Mouse (Mus musculus): ENCODE measurements around the gene Gm49405. TPM values are rescaled to one million over a fixed set of nuclear protein-coding genes. Genes with fewer than 3 reads are reported as not detected.
A peak's percentile ranks its signal among the peaks of the same experiment; 100 is the strongest.
"Not testable (repeated sequence)": the region's sequence is repeated elsewhere in the genome, so short reads cannot be mapped to it uniquely, and the experiment has no call there.

Gene Gm49405
- polyA plus RNA-seq, 1 experiment = 0.05 TPM

DNA sequence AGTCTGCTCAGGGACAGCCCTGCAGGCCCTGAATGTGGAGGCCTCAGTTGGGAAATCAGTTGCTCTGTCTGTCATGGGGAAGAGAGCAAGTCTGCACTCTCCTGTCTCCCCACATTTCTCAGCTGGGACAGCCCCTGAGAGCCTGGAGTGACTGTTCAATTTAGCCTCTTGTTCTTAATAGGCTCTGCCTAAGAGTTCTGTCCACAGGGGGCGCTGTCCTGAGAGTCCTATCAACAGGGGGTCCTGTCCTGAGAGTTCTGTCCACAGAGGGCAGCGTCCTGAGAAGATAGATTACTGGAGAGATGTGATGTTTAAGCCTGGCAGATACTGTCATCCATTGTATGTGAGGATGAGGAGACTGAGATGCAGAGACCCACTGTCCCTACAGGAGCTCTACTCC lies 38.0 kb upstream of the Gm49405 start:
- no peaks in the 10 kb centered on the region for H3K36me3 ChIP-seq (ENCODE audit: control insufficient read depth)

DNA sequence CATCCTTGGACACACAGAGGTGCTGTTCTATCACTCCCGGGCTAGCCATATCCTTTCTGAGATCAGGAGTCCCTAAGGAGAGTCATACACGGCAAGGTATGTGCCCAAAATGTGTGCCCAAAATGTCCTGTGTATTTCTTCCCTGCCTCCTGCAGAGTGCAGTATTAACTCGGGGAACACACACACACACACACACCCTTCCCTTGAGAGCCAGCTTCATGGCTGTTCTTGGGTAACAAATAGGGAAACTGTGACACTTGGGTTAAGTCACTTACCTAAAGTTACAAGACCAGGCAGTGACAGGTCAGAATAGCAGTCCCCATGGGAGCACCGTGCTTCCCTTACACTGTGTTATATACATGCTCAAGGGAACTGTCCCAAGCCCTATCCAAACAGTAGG lies 36.4 kb upstream of the Gm49405 start:
- Histone ChIP-seq H3K36me3 (ENCODE audit: control insufficient read depth) (no peaks in the 10 kb centered on the region), H3K9me3 (ENCODE audit: control insufficient read depth, low read length) (no peaks in the 10 kb centered on the region), H3K4me3 (replicated peaks) (no peak overlapping the region), H3K4me1 (ENCODE audit: control insufficient read depth) (peaks cover 5% of the 10 kb centered on the region), H3K27me3 (ENCODE audit: control insufficient read depth) (no peaks in the 10 kb centered on the region; the same call in 1 of the 2 replicates)
- TF ChIP-seq GATA1 (IDR thresholded peaks at IDR 0.05; ENCODE audit: low read length) (no peak), TAL1 (IDR thresholded peaks at IDR 0.05; ENCODE audit: low read length) (no peak)

More for the DNA sequence above, 38.0 kb upstream of the Gm49405 start:
- no peaks in the 10 kb centered on the region for H3K9me3 ChIP-seq (ENCODE audit: control insufficient read depth, low read length)
- H3K27me3 ChIP-seq (ENCODE audit: control insufficient read depth) = no peaks in the 10 kb centered on the region; the same call in 1 of the 2 replicates
- no peak overlapping the region for H3K4me3 ChIP-seq (replicated peaks)
- peaks cover 3% of the 10 kb centered on the region for H3K4me1 ChIP-seq (ENCODE audit: control insufficient read depth)
- no peak for TF ChIP-seq TAL1 (IDR thresholded peaks at IDR 0.05; ENCODE audit: low read length)

- Histone ChIP-seq H3K27me3 (ENCODE audit: control insufficient read depth) (peaks cover 4% of the 10 kb centered on the region), H3K36me3 (ENCODE audit: control insufficient read depth) (no peaks in the 10 kb centered on the region), H3K4me1 (ENCODE audit: control insufficient read depth) (peaks cover 8% of the 10 kb centered on the region), H3K4me3 (replicated peaks) (no peak overlapping the region), H3K9me3 (ENCODE audit: control insufficient read depth, low read length) (no peaks in the 10 kb centered on the region)
- TF ChIP-seq GATA1 (IDR thresholded peaks at IDR 0.05; ENCODE audit: low read length) = no peak
- no peak for TF ChIP-seq TAL1 (IDR thresholded peaks at IDR 0.05; ENCODE audit: low read length)
Measured at GRCm38 (mm10) chr19:3966330-3967075, 33.9 kb upstream of the Gm49405 start.

DNA sequence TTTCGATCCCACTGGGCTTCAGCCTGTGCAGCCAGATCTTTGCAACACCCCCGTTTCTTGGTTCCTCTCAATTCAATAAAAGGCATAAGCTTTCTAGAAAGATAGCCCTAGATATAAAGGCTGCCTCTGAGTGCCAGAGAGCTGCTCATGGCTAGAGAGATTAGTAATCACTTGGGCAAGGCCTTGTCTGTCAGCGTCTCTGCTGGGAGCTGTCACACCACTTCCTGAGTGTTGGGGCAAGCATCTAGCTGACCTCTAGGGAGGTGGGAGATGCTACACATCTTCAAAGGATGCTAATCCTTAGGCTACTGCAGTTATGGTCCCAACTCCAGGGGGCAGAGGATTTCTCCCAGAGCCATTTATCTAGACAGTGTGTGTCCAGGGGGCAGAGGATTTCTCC lies 33.2 kb upstream of the Gm49405 start:
- no peaks in the 10 kb centered on the region for H3K36me3 ChIP-seq (ENCODE audit: control insufficient read depth)
- peaks cover 4% of the 10 kb centered on the region for H3K27me3 ChIP-seq (ENCODE audit: control insufficient read depth)
- H3K4me1 ChIP-seq (ENCODE audit: control insufficient read depth) = peaks cover 15% of the 10 kb centered on the region
- no peak for TF ChIP-seq TAL1 (IDR thresholded peaks at IDR 0.05; ENCODE audit: low read length)
- TF ChIP-seq GATA1 (IDR thresholded peaks at IDR 0.05; ENCODE audit: low read length) = no peak
- H3K4me3 ChIP-seq (replicated peaks) = no peak overlapping the region
- H3K9me3 ChIP-seq (ENCODE audit: control insufficient read depth, low read length) = no peaks in the 10 kb centered on the region

- Histone ChIP-seq H3K4me1 (ENCODE audit: control insufficient read depth) (peaks cover 27% of the 10 kb centered on the region), H3K36me3 (ENCODE audit: control insufficient read depth) (no peaks in the 10 kb centered on the region), H3K4me3 (replicated peaks) (peak within 1 kb of the TSS; percentile 16), H3K9me3 (ENCODE audit: control insufficient read depth, low read length) (no peaks in the 10 kb centered on the region), H3K27me3 (ENCODE audit: control insufficient read depth) (peaks cover 4% of the 10 kb centered on the region)
- TF ChIP-seq TAL1 (IDR thresholded peaks at IDR 0.05; ENCODE audit: low read length) = no peak
- TF ChIP-seq GATA1 (IDR thresholded peaks at IDR 0.05; ENCODE audit: low read length) = no peak
Measured at GRCm38 (mm10) chr19:3972229-3972628, 28.2 kb upstream of the Gm49405 start, which contains the start of gene Aldh3b2. TSS of gene Aldh3b2 (plus strand) at chr19:3972328.

DNA sequence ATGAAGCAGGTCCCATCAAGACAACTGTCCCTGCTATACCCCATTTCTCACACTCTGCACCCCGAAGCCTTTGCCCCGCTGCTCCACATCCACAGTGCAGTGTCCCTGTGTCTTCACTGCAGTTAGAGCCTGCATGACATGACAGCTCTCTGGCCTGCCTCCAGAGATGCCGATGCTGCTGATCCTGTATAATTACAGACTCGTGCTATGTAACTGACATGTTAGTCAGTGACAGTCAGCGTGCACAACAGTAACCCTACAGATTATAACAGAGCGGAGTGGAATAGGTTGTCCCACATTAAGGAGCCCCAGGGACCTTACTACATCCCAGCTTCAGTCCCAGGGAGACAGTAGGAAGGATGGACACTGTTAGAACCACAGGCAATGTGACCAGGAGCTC lies 25.8 kb upstream of the Gm49405 start:
- not testable (repeated sequence) for H3K9me3 ChIP-seq (ENCODE audit: control insufficient read depth, low read length); H3K36me3 ChIP-seq (ENCODE audit: control insufficient read depth); H3K4me3 ChIP-seq (replicated peaks); H3K27me3 ChIP-seq (ENCODE audit: control insufficient read depth)
- peaks cover 23% of the 10 kb centered on the region for H3K4me1 ChIP-seq (ENCODE audit: control insufficient read depth)

- TF ChIP-seq GATA1 (IDR thresholded peaks at IDR 0.05; ENCODE audit: low read length) (no peak), TAL1 (IDR thresholded peaks at IDR 0.05; ENCODE audit: low read length) (no peak)
- H3K36me3 ChIP-seq (ENCODE audit: control insufficient read depth) = no peaks in the 10 kb centered on the region
Measured at GRCm38 (mm10) chr19:3975866-3976265, 24.6 kb upstream of the Gm49405 start.

GRCm38 (mm10) chr19:3980309-3980708 lies 20.1 kb upstream of the Gm49405 start:
- no peaks in the 10 kb centered on the region for H3K27me3 ChIP-seq (ENCODE audit: control insufficient read depth)
- TF ChIP-seq GATA1 (IDR thresholded peaks at IDR 0.05; ENCODE audit: low read length) (no peak), TAL1 (IDR thresholded peaks at IDR 0.05; ENCODE audit: low read length) (no peak)
- H3K4me1 ChIP-seq (ENCODE audit: control insufficient read depth) = peaks cover 7% of the 10 kb centered on the region
- H3K4me3 ChIP-seq (replicated peaks) = no peak overlapping the region
- no peaks in the 10 kb centered on the region for H3K9me3 ChIP-seq (ENCODE audit: control insufficient read depth, low read length)
- H3K36me3 ChIP-seq (ENCODE audit: control insufficient read depth) = no peaks in the 10 kb centered on the region

More at GRCm38 (mm10) chr19:3975866-3976265, 24.6 kb upstream of the Gm49405 start:
- no peaks in the 10 kb centered on the region for H3K27me3 ChIP-seq (ENCODE audit: control insufficient read depth)
- H3K4me1 ChIP-seq (ENCODE audit: control insufficient read depth) = peaks cover 26% of the 10 kb centered on the region
- no peak overlapping the region for H3K4me3 ChIP-seq (replicated peaks)
- no peaks in the 10 kb centered on the region for H3K9me3 ChIP-seq (ENCODE audit: control insufficient read depth, low read length)

DNA sequence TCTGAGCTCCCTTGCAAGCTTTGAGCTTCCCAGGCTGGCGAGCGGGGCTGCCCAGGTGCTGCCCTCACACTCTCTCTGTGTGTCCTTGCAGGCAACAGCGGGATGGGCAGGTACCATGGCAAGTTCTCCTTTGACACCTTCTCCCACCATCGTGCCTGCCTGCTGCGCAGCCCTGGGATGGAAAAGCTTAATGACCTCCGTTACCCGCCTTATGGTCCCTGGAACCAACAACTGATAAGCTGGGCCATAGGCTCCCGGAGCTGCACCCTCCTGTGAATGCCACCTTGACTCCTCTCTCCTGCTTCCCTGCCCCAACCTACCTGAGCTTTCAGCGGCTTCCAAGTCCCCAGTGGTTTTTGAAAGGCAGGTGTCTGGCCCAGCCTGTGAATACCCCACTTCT lies 19.5 kb upstream of the Gm49405 start:
- peaks cover 10% of the 10 kb centered on the region for H3K4me1 ChIP-seq (ENCODE audit: control insufficient read depth)
- TF ChIP-seq TAL1 (IDR thresholded peaks at IDR 0.05; ENCODE audit: low read length) (no peak), GATA1 (IDR thresholded peaks at IDR 0.05; ENCODE audit: low read length) (no peak)
- H3K27me3 ChIP-seq (ENCODE audit: control insufficient read depth) = no peaks in the 10 kb centered on the region
- no peaks in the 10 kb centered on the region for H3K9me3 ChIP-seq (ENCODE audit: control insufficient read depth, low read length)
- H3K4me3 ChIP-seq (replicated peaks) = no peak overlapping the region
- no peaks in the 10 kb centered on the region for H3K36me3 ChIP-seq (ENCODE audit: control insufficient read depth)
